ENCODE assay signal across 14 mouse cellular contexts in genomic region chr15:80363821-80364715, GRCm38 (mm10).
DNase-seq lines count a peak whose midpoint lies in the region; ATAC-seq lines count a peak whose summit lies in the region.
"Had no signal": no experiment of that assay in that cellular context is flagged by ENCODE, and none has a peak within 500 bp of the region (broad histone marks: within the 10 kb centered on the region; RNA-seq: fewer than 3 reads in every experiment).

No protein-coding gene starts in this region.

- H3K4me3 ChIP-seq in neural tube, embryonic 13.5 days = no peak overlapping the region
- no peak overlapping the region for H3K4me3 ChIP-seq in neural tube, embryonic 15.5 days (replicated peaks)
- no peak overlapping the region for H3K4me3 ChIP-seq in liver, embryonic 12.5 days
- H3K4me3 ChIP-seq: erythroblast, embryonic 14.5 days; hindbrain, embryonic 10.5 days had no signal

- no peaks in the 10 kb centered on the region for H3K9me3 ChIP-seq in neural tube, embryonic 13.5 days
- H3K9me3 ChIP-seq in neural tube, embryonic 15.5 days (replicated peaks) = no peaks in the 10 kb centered on the region
- no peaks in the 10 kb centered on the region for H3K9me3 ChIP-seq in liver, embryonic 12.5 days (replicated peaks)
- H3K9me3 ChIP-seq: hindbrain, embryonic 10.5 days had no signal

- H3K9ac ChIP-seq in neural tube, embryonic 13.5 days = 0 out of 2 replicates have a peak overlapping the region, but pooled peaks have one; percentile 8
- H3K9ac ChIP-seq in neural tube, embryonic 15.5 days (replicated peaks) = no peak overlapping the region
- H3K9ac ChIP-seq in liver, embryonic 12.5 days = no peak overlapping the region

- no peak overlapping the region for H3K4me2 ChIP-seq in neural tube, embryonic 13.5 days
- no peak overlapping the region for H3K4me2 ChIP-seq in neural tube, embryonic 15.5 days
- peak overlapping the region; percentile 8; the same call in 1 of the 2 replicates for H3K4me2 ChIP-seq in liver, embryonic 12.5 days
- H3K4me2 ChIP-seq: heart, embryonic 11.5 days had no signal

- no peaks in the 10 kb centered on the region for H3K27me3 ChIP-seq in neural tube, embryonic 13.5 days
- H3K27me3 ChIP-seq in neural tube, embryonic 15.5 days (replicated peaks) = no peaks in the 10 kb centered on the region
- H3K27me3 ChIP-seq in liver, embryonic 12.5 days (replicated peaks) = peaks cover 52% of the 10 kb centered on the region

- DNase-seq in c-Kit-positive CD71-negative TER-119-negative erythroid progenitor cells, embryonic 14.5 days (ENCODE audit: low read depth) = peak; percentile 16
- DNase-seq in yolk sac, embryonic 10.5 days (ENCODE audit: low spot score) = peak; percentile 43
- DNase-seq in MN1 (ENCODE audit: low spot score) = no peak
- no peak for DNase-seq in thymus, adult 18-20 months
- DNase-seq: kidney, adult 18-20 months; lung, postnatal 4 days; midbrain, embryonic 14.5 days; thymus, postnatal 25 days had no signal

- whole genome bisulfite sequencing in neural tube, embryonic 13.5 days = 75% methylated on average over 13 of the region's 13 CpGs
- 77% methylated on average over 13 of the region's 13 CpGs for WGBS in neural tube, embryonic 15.5 days
- WGBS in liver, embryonic 12.5 days (ENCODE audit: insufficient replicate concordance) = 45% methylated on average over 13 of the region's 13 CpGs

- no peak for ATAC-seq in neural tube, embryonic 13.5 days (ENCODE audit: low read depth)
- no peak for ATAC-seq in neural tube, embryonic 15.5 days (ENCODE audit: low FRiP score)
- ATAC-seq in liver, embryonic 12.5 days = peak; percentile 81

- H3K27ac ChIP-seq in neural tube, embryonic 13.5 days (replicated peaks) = no peak overlapping the region
- no peak overlapping the region for H3K27ac ChIP-seq in neural tube, embryonic 15.5 days (replicated peaks)
- no peak overlapping the region for H3K27ac ChIP-seq in liver, embryonic 12.5 days
- H3K27ac ChIP-seq: hindbrain, embryonic 10.5 days had no signal

- H3K4me1 ChIP-seq in neural tube, embryonic 13.5 days (replicated peaks) = peaks cover 28% of the 10 kb centered on the region
- H3K4me1 ChIP-seq in neural tube, embryonic 15.5 days = peaks cover 10% of the 10 kb centered on the region
- H3K4me1 ChIP-seq in liver, embryonic 12.5 days = peaks cover 23% of the 10 kb centered on the region

- H3K36me3 ChIP-seq in neural tube, embryonic 13.5 days = no peaks in the 10 kb centered on the region
- no peaks in the 10 kb centered on the region for H3K36me3 ChIP-seq in neural tube, embryonic 15.5 days
- no peaks in the 10 kb centered on the region for H3K36me3 ChIP-seq in liver, embryonic 12.5 days
- H3K36me3 ChIP-seq: hindbrain, embryonic 10.5 days had no signal

Comparison
In these comparisons a context has a peak if more than half of its experiments do, and no peak if none do; other contexts are left out.
1. DNase-seq: peak in c-Kit-positive CD71-negative TER-119-negative erythroid progenitor cells, embryonic 14.5 days (single experiment) and yolk sac, embryonic 10.5 days (single experiment); none in MN1 (single experiment) and thymus, adult 18-20 months (0 of 2).